Mouse (Mus musculus) bone marrow macrophage, adult 2 months (primary cell): ENCODE results near the gene Prkca.

Experiments
- CTCF ChIP-seq: IDR thresholded peaks from 2 replicates; pipeline ENCODE4 v1.5.1; 2012; ENCODE audit warnings: low read depth, mild to moderate bottlenecking, low read length, moderate library complexity
- POLR2A ChIP-seq: IDR thresholded peaks from 2 replicates; pipeline ENCODE4 v1.6.1; 2012; ENCODE audit warnings: mild to moderate bottlenecking, low read depth, low read length, borderline replicate concordance

- TF ChIP-seq CTCF = no peak
- TF ChIP-seq POLR2A = no peak
These were observed 49.9 kb downstream of the Prkca start for GRCm38 (mm10) chr11:108293843-108294242.
